Comparison of ENCODE assay signal across 8 mouse cellular contexts in genomic region chr4:33310840-33311437, GRCm38 (mm10). TPM values are rescaled to one million over a fixed set of nuclear protein-coding genes. Genes with fewer than 3 reads are reported as not detected.
DNase-seq lines count a peak whose midpoint lies in the region; ATAC-seq and TF ChIP-seq lines count a peak whose summit lies in the region.

No protein-coding gene starts in this region.

- peaks cover 15% of the 10 kb centered on the region for H3K4me1 ChIP-seq in kidney, embryonic 16.5 days (ENCODE audit: insufficient read depth, low read length)
- peaks cover 13% of the 10 kb centered on the region for H3K4me1 ChIP-seq in hindbrain, embryonic 16.5 days (ENCODE audit: control insufficient read depth, insufficient read depth, low read depth, low read length)
- H3K4me1 ChIP-seq in midbrain, postnatal 0 days (ENCODE audit: insufficient read depth, low read length) = no peaks in the 10 kb centered on the region

- 0 out of 2 replicates have a peak overlapping the region, but pooled peaks have one; percentile 23 for H3K27ac ChIP-seq in kidney, embryonic 16.5 days (ENCODE audit: low read length)
- no peak overlapping the region for H3K27ac ChIP-seq in hindbrain, embryonic 16.5 days (ENCODE audit: low read depth, low read length)
- no peak overlapping the region for H3K27ac ChIP-seq in midbrain, postnatal 0 days (ENCODE audit: low read depth, low read length)

- no peak for DNase-seq in kidney, adult 9 months
- DNase-seq in c-Kit-negative CD71-positive TER-119-positive erythroid progenitor cells, embryonic 14.5 days (ENCODE audit: low read depth, low spot score) = peak; percentile 19
- DNase-seq in midbrain, postnatal 0 days (ENCODE audit: low spot score) = no peak
- no peak for DNase-seq in frontal cortex, postnatal 36 days (ENCODE audit: low spot score in 2 of 2)
- no peak for DNase-seq in MN1 (ENCODE audit: low spot score)
- no peak for DNase-seq in left cerebral cortex, adult 9 months (ENCODE audit: low spot score in 2 of 2)

- 16% methylated on average over 12 of the region's 12 CpGs for WGBS in kidney, embryonic 16.5 days
- WGBS in hindbrain, embryonic 16.5 days = 24% methylated on average over 12 of the region's 12 CpGs
- WGBS in midbrain, postnatal 0 days = 20% methylated on average over 12 of the region's 12 CpGs

- ATAC-seq in kidney, embryonic 16.5 days (ENCODE audit: low FRiP score, low TSS enrichment) = 0 out of 2 replicates have a peak, but pooled peaks have one; percentile 1
- no peak for ATAC-seq in hindbrain, embryonic 16.5 days
- no peak for ATAC-seq in midbrain, postnatal 0 days (ENCODE audit: low FRiP score)

- TF ChIP-seq CTCF in midbrain, postnatal 0 days (IDR thresholded peaks at IDR 0.05) = no peak

- H3K27me3 ChIP-seq in kidney, embryonic 16.5 days (ENCODE audit: insufficient read depth, low read length) = no peaks in the 10 kb centered on the region
- H3K27me3 ChIP-seq in hindbrain, embryonic 16.5 days (replicated peaks; ENCODE audit: control insufficient read depth, insufficient read depth, low read length) = no peaks in the 10 kb centered on the region
- no peaks in the 10 kb centered on the region for H3K27me3 ChIP-seq in midbrain, postnatal 0 days (ENCODE audit: insufficient read depth, low read length)

- peak overlapping the region; percentile 79 for H3K9ac ChIP-seq in kidney, embryonic 16.5 days (replicated peaks; ENCODE audit: low read length)
- H3K9ac ChIP-seq in hindbrain, embryonic 16.5 days (ENCODE audit: low read depth, low read length) = peak overlapping the region; percentile 79
- peak overlapping the region; percentile 70; the same call in 1 of the 2 replicates for H3K9ac ChIP-seq in midbrain, postnatal 0 days (replicated peaks; ENCODE audit: low read length, poor library complexity, severe bottlenecking)

- peak overlapping the region; percentile 74 for H3K4me3 ChIP-seq in kidney, embryonic 16.5 days (ENCODE audit: low read length)
- peak overlapping the region; percentile 75 for H3K4me3 ChIP-seq in hindbrain, embryonic 16.5 days (ENCODE audit: low read length)
- peak overlapping the region; percentile 73 for H3K4me3 ChIP-seq in midbrain, postnatal 0 days (ENCODE audit: low read depth, low read length)

- H3K9me3 ChIP-seq in kidney, embryonic 16.5 days (ENCODE audit: low read length) = no peaks in the 10 kb centered on the region
- H3K9me3 ChIP-seq in hindbrain, embryonic 16.5 days (ENCODE audit: control insufficient read depth, low read length) = no peaks in the 10 kb centered on the region
- no peaks in the 10 kb centered on the region for H3K9me3 ChIP-seq in midbrain, postnatal 0 days (ENCODE audit: low read length)

- H3K36me3 ChIP-seq in kidney, embryonic 16.5 days (ENCODE audit: insufficient read depth, low read length) = no peaks in the 10 kb centered on the region
- no peaks in the 10 kb centered on the region for H3K36me3 ChIP-seq in hindbrain, embryonic 16.5 days (ENCODE audit: control insufficient read depth, insufficient read depth, low read length)
- H3K36me3 ChIP-seq in midbrain, postnatal 0 days (ENCODE audit: insufficient read depth, low read length) = 0 out of 2 replicates have a peak, but pooled peaks cover 3% of the 10 kb centered on the region

- H3K4me2 ChIP-seq in kidney, embryonic 16.5 days (replicated peaks; ENCODE audit: low read depth, low read length) = peak overlapping the region; percentile 56
- peak overlapping the region; percentile 80 for H3K4me2 ChIP-seq in hindbrain, embryonic 16.5 days (ENCODE audit: low read length)
- H3K4me2 ChIP-seq in midbrain, postnatal 0 days (ENCODE audit: low read depth, low read length, poor library complexity, severe bottlenecking) = peak overlapping the region; percentile 75

RNA-seq across cellular contexts. Expression of gene Rngtt, which starts 0.8 kb away (rescaled TPM):
- polyA plus RNA-seq in kidney, embryonic 16.5 days (2015; fragmentation: Nextera tagmentation; extraction: Ambion mirVana) = 19.2 and 22.7 TPM in 2 replicates
- 19.2 and 20.2 TPM in 2 replicates for polyA plus RNA-seq in hindbrain, embryonic 16.5 days (2015; fragmentation: Nextera tagmentation; extraction: Ambion mirVana)
- total RNA-seq in midbrain, postnatal 0 days (2014; rRNA removed) = 16.1 and 17.7 TPM in 2 replicates
- polyA plus RNA-seq in midbrain, postnatal 0 days (2015; fragmentation: Nextera tagmentation; extraction: Ambion mirVana) = 13.2 and 16.8 TPM in 2 replicates

RNA-seq across cellular contexts. Expression of gene Pnrc1, which starts 21.0 kb away (rescaled TPM):
- 81.9 and 83.0 TPM in 2 replicates for polyA plus RNA-seq in kidney, embryonic 16.5 days (2015; fragmentation: Nextera tagmentation; extraction: Ambion mirVana)
- polyA plus RNA-seq in hindbrain, embryonic 16.5 days (2015; fragmentation: Nextera tagmentation; extraction: Ambion mirVana) = 44.9 and 46.7 TPM in 2 replicates
- 91.3 and 109 TPM in 2 replicates for total RNA-seq in midbrain, postnatal 0 days (2014; rRNA removed)
- polyA plus RNA-seq in midbrain, postnatal 0 days (2015; fragmentation: Nextera tagmentation; extraction: Ambion mirVana) = 41.3 and 43.6 TPM in 2 replicates
